8 mouse cellular contexts compared by ENCODE assay signal in genomic region chr12:17727676-17728339, GRCm38 (mm10). TPM values are rescaled to one million over a fixed set of nuclear protein-coding genes. Genes with fewer than 3 reads are reported as not detected.
A peak's percentile ranks its signal among the peaks of the same experiment; 100 is the strongest.
DNase-seq lines count a peak whose midpoint lies in the region; ATAC-seq and TF ChIP-seq lines count a peak whose summit lies in the region.

No protein-coding gene starts in this region.

- intact Hi-C loops in left cerebral cortex, adult 2 months (cut with DNase I), result no loop called here

- H3K9me3 ChIP-seq in kidney, embryonic 15.5 days (replicated peaks), result no peaks in the 10 kb centered on the region

- H3K4me1 ChIP-seq in kidney, embryonic 15.5 days, result peaks cover 80% of the 10 kb centered on the region

- DNase-seq in ovary, adult 18-20 months (ENCODE audit: low spot score), result peak; percentile 59
- no peak for DNase-seq in ovary, postnatal 10 days (ENCODE audit: low spot score)
- peak; percentile 23 for DNase-seq in gastrocnemius, postnatal 10 days
- DNase-seq in lung, postnatal 10 days, result peak; percentile 75
- no peak for DNase-seq in left cerebral cortex, adult 2 months (ENCODE audit: extremely low spot score in 1 of 2, low spot score in 2 of 2)
- DNase-seq in right cerebral cortex, postnatal 14 days, result no peak
- no peak for DNase-seq in right cerebral cortex, postnatal 36 days (ENCODE audit: low spot score in 2 of 2)

- no peak for TF ChIP-seq CTCF in left cerebral cortex, adult 2 months (IDR thresholded peaks at IDR 0.05)

- no peaks in the 10 kb centered on the region for H3K36me3 ChIP-seq in kidney, embryonic 15.5 days

- WGBS in kidney, embryonic 15.5 days, result 37% methylated on average over 13 of the region's 13 CpGs

- H3K4me2 ChIP-seq in kidney, embryonic 15.5 days, result peak overlapping the region; percentile 10; the same call in 1 of the 2 replicates

- ATAC-seq in kidney, embryonic 15.5 days (replicated peaks; ENCODE audit: low FRiP score), result peak; percentile 12; the same call in 1 of the 2 replicates

- H3K9ac ChIP-seq in kidney, embryonic 15.5 days, result no peak overlapping the region

- H3K27me3 ChIP-seq in kidney, embryonic 15.5 days, result no peaks in the 10 kb centered on the region

- H3K4me3 ChIP-seq in kidney, embryonic 15.5 days (replicated peaks), result no peak overlapping the region
- H3K4me3 ChIP-seq in left cerebral cortex, adult 2 months, result no peak overlapping the region

- peak overlapping the region; percentile 43 for H3K27ac ChIP-seq in kidney, embryonic 15.5 days
- no peak overlapping the region for H3K27ac ChIP-seq in left cerebral cortex, adult 2 months

RNA-seq across cellular contexts. Expression of gene Hpcal1, which starts 37.2 kb away (rescaled TPM):
- 10 to 100 TPM; 13.9 to 14.0 TPM for total RNA-seq in gastrocnemius, postnatal 10 days (2021)
- polyA plus RNA-seq in kidney, embryonic 15.5 days (2015; fragmentation: Nextera tagmentation; extraction: Ambion mirVana), result 51.4 and 55.5 TPM in 2 replicates
- total RNA-seq in left cerebral cortex, adult 2 months (2021), result 10 to 100 TPM; 78.5 to 93.8 TPM

Comparison
In these comparisons a context has a peak if more than half of its experiments do, and no peak if none do; other contexts are left out.
1. DNase-seq: peak in ovary, adult 18-20 months (single experiment), gastrocnemius, postnatal 10 days (single experiment) and lung, postnatal 10 days (single experiment); none in ovary, postnatal 10 days (single experiment), left cerebral cortex, adult 2 months (0 of 2), right cerebral cortex, postnatal 14 days (single experiment) and right cerebral cortex, postnatal 36 days (0 of 2).
2. RNA of gene Hpcal1, which starts 37.2 kb away (total RNA-seq): 78.5 to 93.8 TPM in left cerebral cortex, adult 2 months; 13.9 to 14.0 TPM in gastrocnemius, postnatal 10 days; every median in the first group is over 4 times any median in the second.